Mouse (Mus musculus): Measurements from ENCODE around the gene Gdf10.

Gene Gdf10

DNA sequence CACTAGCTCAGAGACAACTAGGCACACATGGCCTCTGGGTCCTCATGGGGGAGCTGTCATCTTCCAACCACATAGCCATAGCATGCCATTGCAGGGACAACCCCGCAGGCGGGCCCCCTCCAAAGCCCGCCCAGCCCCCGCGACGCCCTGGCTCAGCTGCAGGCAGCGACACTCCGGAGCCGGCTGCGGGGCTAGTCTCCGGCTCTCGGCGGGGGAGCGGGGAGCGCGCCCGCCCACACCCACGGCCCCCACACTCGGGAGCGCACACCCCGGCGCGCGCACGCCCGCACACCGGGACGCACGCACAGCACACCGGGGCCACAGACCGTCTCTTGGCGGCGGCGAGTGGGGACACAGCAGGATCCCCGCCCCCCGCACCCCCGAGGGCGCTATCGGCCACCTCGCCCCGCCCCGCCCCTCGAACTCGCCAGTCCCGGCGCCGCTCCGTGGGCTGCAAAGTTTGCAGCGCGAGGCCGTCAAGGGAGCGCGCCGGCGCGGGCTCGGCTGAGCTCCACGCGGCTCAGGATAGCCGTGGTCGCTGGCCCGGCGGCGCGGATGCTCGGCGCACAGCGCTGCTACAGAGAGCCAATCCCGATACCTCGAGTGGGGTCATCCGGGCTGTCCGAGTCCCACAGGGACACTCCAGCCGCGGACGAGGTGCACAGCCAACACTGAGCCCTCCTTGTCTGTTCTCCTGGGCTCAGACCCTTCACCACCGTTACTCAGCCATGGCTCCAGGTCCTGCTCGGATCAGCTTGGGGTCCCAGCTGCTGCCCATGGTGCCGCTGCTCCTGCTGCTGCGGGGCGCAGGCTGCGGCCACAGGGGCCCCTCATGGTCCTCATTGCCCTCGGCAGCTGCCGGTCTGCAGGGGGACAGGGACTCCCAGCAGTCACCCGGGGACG, at the start of gene Gdf10:
Gene Gdf10, plus strand, starts transcription at position 420 of the 903 bp plus-strand sequence.
- DNase-seq = no peak

DNA sequence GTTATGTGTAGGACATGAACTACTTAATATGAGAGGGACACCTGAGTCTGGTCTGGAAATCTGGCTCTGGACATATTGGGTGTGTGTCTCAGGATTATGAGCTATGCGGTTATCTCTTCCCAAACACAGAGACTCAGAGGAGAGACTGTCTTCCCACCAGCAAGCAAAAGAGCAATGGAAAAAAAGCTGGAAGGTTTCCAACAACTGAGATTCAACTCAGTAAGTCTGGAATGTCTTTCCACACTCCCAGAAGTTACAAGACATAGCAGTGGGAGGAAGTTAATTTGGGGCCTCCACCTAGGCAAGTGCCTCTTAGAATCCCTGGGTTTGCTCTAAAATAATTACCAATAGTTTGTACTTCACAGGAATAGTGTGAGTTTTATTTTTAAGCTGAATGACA, 44.6 kb upstream of the Gdf10 start:
- no peak for DNase-seq

DNA sequence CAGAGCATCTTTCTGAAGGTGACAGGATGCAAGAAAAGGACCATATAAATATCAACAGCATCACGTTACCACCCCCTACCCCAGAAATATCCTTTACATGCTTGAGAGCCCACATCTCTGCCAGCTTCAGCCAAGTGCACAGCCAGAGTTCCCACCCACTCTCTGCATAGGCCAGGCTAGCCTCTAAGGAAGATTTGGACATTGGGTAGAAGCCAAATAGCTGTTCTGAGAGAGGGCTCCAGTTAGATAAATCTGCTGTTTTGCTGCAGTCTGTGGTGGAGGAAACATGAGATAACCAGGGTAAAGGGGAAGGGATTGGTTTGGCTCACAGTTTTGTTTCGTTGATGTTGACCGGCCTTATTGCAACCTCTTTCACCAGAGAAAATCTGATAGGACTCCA, 43.2 kb upstream of the Gdf10 start:
- no peak for DNase-seq

DNA sequence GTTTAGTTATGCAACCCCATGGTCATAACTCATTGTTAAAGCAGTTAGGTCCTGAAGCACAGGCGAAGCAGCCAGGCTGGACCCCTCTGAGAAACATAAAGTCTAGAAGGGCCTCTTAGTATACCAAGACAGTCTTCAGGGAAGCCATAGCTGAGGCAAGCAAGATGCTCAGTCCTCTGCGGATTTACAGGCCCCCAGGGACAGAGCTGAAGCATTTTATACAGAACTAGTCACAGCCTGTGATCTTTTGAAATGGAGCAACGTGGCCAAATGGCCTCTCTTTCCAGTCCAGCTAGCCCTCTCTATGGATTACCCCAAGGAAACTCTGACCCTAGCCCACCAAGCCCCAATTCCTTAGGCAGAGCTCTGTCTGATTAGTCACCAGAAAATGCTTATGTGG, 41.9 kb upstream of the Gdf10 start:
- no peak for DNase-seq

DNA sequence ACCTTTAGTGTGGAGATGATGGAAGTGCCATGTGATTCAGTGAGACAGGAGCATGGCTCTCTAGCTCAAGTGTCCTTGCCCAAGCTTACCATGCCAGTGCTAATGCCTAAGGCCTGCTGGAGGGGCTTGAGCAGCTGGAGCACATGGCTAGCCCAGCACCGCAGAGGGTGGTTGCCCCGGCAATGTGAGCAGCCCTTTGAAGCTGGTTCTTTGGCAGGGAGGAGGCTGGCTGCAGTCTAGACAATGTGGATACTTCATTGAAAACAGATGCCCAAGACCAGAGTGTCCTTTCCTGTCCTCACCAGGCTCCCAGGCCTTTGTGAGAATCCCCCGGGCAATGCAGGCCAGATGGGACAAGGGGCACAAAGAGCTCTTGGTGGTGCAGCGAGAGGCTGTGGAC, 40.3 kb upstream of the Gdf10 start:
- DNase-seq = peak; percentile 33

DNA sequence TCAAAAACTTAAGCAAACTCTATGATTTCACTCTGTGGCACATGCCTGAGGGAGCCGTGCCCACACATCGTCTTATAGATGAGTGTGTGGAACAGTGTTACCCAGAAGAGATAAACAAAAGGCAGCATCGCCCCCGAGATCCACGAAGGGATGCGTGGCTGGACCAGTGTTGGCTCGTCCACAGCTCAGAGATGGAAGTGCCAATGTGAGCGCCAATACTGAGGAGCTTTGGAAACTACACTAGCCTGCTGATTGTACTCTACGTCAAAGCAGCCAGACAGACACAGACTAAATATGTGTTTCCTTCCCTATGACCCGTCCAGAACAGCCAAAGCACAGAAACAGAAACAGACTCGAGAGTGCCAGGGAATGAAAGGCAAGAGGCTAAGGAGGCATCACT, 37.9 kb upstream of the Gdf10 start:
- no peak for DNase-seq

DNA sequence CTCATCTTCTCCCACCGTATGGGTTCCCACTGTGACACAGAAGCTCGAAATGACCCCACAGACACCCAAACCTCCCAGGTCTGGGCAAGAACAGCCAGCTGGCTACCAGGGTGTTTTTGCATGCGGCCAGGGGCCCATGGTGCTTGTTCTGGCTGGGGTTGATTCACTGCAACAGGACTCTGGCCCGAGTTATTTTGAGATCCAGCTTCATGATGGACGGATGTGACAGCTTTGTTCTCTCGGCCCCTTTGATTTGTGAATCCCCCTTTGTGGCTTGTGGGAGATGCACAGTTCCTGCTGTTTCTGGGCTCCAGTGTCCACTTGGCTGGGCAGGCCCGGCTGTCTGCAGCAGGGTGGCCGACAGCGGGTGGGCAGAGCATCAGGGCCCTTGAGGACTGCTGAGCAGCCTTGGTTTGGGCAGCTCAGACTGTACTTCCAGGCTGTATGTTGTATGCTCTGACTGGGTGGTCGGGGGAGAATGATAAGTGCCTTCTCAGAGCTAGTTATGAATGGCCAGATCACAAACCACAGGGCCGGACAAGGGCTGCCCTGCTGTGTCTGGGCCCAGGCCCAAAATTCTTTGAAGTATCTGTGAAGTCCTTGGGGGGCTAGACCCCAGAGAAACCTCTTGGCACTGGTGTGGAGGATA, 34.9 kb upstream of the Gdf10 start:
- DNase-seq = peak; percentile 58

DNA sequence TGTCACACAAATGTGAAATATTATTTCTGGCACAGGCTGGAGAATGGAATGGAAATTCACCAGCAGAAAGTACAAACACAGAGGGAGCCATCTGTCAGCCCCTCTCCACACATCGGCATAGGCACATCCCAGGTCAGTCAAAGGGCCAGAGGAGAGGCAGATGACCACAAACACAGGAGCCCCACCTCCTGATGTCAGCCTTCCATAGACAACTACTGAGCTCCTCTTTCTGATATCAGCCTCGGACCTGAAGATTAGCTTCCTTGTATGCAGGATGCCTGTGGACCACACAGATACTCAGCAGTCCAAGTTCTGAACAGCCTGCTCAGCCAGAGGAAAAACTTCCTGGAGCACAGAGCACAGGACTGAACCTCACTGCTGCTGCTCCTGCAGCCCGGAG, 33.4 kb upstream of the Gdf10 start:
- DNase-seq = no peak

DNA sequence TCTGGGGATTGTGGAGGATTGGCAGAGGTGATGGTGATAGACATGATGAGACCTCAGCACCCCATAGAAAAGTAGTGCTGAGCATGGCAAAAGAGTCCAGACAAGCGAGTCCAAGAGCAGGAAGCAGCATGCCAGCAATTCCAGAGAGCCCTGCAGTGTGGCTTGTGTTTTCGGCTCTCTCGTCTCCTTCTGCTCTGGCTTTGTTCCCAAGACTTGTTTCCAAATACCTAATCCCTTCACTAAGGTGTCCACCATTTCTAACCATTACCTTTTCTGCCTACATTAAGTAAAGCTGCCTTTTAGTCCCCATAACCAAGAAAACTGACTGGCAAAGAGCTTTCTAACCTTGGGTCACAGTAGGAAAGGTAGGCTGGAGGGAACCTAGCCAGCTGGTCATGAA, 31.9 kb upstream of the Gdf10 start:
- no peak for DNase-seq

DNA sequence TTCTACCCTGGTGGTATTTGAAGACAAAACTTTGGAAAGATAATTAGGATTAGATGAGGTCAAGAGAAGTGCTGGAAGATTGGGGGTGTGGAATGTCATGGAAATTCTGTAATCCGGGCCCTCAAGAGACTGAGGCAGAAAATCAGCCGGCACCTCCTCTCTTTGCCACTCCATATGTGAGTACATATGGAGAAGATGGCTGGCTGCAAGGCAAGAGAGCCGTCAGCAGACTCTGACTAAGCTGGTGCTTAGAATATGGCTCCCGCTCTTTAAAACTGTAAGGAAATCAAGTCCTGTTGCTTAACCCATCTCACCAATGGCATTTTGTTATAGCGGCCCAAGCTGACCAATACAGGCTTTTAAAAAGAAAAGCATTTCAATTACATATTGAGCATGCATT, 27.6 kb upstream of the Gdf10 start:
- DNase-seq = no peak

DNA sequence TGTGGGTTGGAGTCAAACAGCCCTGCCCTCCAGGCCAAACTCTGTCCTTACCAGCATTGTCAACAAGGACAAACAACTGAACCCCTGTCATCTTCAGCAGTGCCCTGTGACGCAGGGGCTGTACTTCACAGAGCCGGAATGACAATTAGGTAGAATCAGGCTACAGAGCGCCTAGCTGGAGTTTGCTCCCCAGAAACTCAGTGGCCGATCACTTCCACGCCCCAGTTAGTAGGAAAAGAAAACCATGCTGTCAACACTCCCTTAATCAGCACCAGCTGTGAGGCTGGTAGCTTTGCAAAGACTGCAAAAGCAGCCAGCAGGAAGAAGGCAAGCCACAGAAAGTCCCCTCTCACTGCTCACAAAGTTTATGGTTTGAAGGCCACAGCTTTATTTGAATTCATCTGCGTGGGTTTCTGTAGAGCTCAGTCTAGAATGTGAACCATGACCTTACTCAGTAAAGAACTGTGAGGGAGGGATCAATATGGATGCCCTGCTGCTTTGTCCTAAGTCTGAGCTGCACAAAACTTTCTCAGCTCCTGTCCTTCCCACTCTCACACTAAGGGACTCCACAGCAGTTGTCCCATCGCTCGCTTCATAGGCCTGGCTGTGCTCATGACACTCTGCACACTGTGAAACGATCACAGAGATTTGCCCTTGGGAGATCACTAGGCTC, 26.6 kb upstream of the Gdf10 start:
- DNase-seq = peak; percentile 7

DNA sequence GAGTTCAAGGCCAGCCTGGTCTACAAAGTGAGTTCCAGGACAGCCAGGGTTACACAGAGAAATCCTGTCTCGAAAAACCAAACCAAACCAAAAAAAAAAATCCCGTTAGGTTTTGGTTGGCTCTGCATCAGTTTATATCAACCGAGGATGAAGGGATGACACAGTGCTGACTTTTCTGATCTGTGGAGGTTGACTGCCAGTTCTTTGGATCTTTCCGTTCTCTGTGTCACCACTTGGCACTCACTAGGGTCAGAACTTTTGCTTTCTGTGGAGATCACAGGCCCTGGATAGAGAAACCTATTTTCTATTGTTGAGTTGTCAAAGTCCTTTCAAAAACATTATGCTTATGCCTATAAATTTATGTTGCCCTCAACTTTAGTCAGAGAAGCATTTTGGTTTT, 20.6 kb upstream of the Gdf10 start:
- no peak for DNase-seq

DNA sequence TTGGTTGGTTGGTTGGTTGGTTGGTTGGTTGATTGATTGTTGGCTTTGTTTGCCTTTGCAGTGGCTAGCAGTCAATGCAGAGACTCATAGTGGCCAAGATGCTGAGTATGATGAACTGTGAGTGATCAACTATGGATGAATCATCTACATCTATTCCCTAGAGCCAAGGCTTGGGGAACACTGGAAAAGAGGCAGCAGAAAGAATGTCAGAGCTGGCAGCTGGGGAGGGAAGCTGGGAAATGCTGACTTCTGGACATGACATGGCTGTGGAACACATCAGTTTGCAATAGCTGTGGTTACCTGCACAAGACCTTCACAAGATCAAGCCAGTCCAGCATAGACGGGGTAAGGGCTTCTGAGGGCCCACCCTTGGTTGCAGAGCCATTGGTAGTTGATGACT, 20.2 kb upstream of the Gdf10 start:
- DNase-seq = no peak

DNA sequence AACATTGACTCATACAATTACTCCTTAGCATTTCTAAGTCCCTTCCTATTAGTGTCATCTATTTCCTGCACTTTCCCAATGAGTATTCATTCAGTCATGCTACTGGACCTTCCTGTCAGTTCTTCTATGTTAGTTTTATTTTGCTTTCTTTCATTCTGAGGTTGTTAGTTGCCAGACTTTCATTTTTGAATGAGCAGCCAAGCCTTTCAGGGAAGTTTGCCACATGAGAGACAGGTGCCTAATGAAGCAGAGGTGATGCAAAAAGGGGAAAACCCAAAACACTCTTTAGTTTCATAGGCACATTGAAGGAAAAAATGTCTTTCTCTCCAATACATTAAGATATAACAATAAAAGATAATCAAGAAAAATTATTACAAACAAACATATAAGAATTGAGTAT, 18.5 kb upstream of the Gdf10 start:
- DNase-seq = no peak

DNA sequence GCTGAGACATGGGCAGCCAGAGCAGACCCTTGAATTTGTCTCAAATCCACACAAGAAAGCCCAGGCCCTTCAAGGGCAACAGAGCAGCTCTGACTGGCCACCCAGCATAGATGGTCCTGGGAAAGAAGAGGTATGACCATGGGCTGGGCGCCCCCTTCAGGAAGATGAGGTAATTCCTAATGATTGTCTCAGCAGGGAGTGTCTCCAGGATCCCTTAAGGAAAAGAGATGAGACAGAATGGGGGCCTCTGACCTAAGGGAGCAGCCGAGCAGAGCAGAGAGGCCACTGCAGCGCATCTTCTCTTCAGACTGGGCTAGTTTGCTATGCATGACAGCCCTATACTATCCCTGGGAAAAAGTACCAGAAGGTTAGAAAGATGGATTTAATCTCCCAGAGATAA, 9.7 kb upstream of the Gdf10 start:
- DNase-seq = no peak

DNA sequence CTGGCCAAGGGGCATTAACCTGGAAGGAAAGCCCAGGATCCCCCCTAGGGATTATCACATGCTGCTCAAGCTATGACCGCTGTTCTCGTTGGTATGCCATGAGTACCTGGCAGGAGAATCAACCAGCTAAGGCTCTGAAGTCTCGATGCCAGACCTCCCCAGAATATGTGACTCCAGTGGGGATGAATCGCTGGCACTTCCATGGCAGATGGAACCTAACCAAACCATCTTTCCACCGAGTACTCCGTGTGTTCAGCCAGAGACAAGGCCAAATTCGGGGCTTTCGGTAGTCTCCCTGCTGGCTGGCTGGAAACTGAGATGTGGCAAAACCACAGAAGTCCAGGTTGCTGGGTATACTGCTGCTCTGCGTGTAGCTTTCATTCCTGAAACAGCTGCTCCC, 9.2 kb upstream of the Gdf10 start:
- no peak for DNase-seq

DNA sequence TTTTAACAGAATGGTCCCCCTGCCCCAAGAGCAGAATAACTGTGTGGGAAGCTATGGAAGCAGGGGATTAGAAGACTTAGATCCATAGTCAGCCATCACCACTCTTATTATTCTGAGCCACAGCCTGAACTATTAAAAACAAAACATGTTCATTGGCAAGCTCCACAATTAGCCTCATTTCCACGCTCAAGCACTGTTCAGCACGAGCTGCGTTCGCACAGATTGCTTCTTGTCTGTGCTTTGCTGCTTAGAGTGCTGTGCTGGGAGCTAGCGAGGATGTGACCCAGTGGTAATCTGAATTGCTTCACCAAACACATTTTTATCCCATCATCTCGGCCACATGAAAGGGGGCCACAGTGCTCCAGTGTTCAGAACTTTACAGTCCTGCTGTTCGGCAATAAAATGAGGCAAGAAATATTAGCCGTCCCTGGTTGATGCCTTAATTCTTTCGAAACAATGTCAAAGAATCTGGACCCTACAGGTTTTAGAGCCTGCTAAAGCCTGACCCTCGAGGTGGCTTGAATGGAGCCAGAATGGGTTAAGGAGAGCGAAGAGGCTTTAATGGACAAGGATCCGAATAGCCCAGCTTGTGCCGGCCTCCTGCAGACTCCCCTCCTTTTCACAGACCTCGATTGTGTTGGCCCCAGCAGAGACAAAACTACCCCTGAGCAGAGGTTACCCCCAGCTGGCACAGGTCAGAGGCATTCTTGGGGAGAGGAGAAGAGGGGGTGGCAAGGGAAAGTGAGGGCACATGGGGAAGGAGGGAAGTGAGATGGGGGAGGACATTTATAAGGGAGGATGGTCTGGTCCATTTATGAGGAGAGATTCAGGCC, 2.4 kb upstream of the Gdf10 start:
- no peak for DNase-seq

DNA sequence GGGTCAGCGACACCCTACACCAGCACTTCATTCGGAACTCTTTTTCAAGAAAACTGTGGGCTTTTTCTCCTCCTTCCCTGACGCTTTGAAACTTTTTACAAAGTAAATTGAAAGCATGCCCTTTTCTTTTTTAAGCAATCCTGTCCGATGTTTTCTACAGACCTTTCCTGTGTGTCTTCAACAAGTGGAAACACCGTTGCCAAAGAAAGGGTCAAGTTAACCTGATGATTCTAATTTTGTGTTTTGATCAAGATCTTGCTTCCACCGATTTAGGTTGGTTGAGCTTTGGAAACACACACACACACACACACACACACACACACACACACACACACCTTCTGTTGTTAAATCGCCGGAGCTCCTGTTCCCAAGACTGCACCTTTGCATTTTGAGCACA, 618 bp upstream of the Gdf10 start:
- no peak for DNase-seq

DNA sequence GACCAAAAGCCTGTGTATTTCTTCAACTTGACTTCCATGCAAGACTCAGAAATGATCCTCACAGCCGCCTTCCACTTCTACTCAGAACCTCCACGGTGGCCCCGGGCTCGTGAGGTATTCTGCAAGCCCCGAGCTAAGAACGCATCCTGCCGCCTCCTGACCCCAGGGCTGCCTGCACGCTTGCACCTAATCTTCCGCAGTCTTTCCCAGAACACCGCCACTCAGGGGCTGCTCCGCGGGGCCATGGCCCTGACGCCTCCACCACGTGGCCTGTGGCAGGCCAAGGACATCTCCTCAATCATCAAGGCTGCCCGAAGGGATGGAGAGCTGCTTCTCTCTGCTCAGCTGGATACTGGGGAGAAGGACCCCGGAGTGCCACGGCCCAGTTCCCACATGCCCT, 8.5 kb downstream of the Gdf10 start:
- DNase-seq = no peak

DNA sequence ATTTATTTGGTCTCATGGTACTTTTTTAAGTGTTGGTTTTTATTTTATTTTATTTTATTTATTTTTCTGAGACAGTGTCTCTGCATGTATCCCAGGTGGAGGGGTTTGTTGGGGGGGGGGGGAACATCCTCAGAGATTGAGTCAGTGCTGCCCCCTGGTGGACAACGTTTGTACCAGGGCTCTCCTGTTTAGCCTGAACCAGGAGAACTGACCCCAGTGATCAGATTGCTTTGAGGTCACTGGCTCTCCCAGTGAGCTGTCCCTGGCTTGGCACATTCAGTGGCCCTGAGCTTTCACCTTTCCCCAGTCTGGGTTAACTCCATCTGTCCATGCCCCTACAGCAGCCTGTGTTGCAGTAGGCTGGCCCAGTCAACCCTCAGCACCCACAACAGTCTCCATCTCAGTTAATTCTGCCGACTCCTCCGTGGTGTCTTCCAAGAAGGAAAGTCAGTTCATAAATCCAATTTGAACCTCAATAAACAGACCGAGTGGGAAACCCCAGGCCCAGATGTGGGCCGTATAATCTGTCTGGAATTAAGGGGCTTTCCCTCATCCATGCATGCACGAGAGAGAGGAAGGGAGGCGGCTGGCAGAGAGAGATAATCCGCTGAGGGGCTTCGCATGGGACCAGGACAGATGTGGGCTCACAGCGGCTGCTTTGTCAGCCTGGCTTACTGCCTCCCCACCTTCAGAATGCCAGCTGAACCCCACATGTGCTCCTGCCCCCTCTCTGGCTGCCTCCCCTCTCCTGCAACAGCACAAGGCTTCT, 9.7 kb downstream of the Gdf10 start:
- no peak for DNase-seq

DNA sequence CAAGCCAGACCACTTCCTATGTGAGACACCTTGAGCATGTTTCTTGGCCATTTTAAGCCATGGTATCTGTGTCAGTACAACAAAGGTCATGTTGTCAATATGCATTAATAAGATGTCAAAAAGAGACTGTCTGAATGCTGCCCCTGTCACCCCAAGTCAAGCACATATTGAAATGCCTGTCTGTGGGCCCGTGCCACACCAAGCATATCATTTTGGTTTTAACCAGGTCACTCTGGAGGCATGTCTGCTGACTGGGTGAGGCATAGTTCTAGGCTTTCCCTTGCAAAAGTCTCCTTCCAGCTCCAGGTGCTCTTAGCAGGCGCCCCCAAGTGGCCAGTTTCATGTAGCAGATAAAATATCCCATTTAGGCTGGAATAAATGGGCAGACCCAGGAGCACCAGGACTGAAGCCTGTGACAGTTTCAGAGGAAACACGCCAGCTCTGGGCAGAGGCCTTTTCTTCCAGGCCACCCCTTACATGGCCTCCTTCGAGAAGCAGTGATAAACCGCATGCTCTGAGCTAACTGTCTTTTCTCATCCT, 10.5 kb downstream of the Gdf10 start:
- DNase-seq = no peak

DNA sequence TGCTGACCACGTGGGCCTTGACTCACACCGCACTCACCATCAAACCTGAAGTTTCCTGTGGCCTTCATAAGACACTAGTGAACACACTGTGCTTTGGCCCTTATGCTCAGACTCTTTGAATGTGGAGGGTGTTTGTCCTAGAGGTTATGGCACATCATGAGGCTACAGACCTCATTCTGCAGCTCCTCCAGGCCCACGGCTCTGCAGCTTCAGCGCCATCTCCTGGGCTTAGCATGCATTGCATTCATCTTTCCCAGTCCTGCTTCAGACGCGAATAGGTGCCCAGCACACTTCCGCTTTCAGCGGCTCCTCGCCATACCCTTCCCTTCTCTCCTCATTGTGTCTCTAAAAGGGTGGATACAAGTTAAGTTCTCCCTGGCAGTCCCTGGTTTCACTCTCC, 15.7 kb downstream of the Gdf10 start:
- DNase-seq = peak; percentile 53

Measured in cerebellum, adult 9-11 months (tissue).